Mouse (Mus musculus) 416B (cell line): Measurements from ENCODE around the gene Gp9.

Experiments used
- DNase-seq: peaks from one replicate; pipeline ENCODE4 v3.0.0; 2011; ENCODE audit warnings: low read depth

Gene Gp9

DNA sequence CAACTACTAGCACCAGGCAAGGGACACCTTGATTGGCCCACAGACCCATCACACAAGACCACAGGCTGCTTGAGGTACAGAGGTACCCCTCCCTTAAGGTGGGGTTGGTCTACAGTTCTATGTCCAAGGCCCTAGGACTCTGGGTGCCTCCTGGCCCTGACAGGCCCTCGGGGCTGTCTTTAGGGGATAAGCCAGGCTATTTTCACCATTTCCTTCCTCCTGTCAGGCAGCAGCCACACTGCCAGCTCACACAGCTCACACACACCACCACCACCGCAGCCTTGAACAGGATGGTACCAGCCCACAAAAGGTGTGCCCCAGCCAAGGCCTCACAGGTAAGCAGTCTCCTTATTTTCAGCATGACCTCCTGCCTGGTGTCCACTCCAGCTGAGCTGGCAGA is at the start of gene Gp9:
TSS of gene Gp9 (plus strand) at position 231 of the 400 bp plus-strand sequence.
- DNase-seq, result peak; percentile 79

DNA sequence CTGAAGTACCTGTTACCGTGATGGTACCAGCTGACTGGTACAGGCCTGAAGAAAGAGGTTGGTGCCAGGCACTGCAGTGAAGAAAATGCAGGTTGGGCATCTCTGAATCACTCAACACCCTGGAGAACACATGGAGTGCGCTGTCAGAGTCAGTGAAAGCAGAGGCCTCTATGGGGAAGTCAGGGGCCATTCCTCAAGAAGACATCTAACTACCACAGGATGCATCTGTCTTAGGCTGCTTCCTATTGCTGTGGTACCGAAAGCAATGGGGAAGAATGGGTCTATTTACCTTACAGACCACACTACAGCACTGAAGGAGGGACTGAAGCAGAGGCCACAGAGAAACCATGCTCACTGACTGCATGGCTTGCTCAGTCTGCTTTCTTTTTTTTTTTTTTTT is 49.8 kb upstream of the Gp9 start:
- DNase-seq, result peak; percentile 96

DNA sequence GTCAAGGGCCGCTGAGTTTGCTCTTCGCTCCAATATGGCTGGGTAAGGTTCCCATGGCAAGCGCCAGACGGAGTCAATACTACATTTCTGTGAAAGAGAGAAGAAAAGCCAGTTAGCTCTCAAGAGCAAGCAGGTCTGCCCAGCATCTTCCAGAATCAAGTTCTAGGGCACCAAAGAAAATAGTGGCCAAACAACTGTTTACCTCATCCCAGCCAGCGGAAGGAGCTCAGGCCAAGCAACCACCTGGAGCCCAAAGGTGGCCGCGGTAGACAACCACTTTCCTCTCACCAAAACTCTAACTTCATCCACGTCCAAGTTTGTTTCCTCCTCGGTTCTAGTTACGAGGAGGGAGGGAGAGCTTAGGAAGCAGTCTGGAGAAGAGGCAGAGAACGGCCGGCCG is 47.7 kb upstream of the Gp9 start:
- no peak for DNase-seq

DNA sequence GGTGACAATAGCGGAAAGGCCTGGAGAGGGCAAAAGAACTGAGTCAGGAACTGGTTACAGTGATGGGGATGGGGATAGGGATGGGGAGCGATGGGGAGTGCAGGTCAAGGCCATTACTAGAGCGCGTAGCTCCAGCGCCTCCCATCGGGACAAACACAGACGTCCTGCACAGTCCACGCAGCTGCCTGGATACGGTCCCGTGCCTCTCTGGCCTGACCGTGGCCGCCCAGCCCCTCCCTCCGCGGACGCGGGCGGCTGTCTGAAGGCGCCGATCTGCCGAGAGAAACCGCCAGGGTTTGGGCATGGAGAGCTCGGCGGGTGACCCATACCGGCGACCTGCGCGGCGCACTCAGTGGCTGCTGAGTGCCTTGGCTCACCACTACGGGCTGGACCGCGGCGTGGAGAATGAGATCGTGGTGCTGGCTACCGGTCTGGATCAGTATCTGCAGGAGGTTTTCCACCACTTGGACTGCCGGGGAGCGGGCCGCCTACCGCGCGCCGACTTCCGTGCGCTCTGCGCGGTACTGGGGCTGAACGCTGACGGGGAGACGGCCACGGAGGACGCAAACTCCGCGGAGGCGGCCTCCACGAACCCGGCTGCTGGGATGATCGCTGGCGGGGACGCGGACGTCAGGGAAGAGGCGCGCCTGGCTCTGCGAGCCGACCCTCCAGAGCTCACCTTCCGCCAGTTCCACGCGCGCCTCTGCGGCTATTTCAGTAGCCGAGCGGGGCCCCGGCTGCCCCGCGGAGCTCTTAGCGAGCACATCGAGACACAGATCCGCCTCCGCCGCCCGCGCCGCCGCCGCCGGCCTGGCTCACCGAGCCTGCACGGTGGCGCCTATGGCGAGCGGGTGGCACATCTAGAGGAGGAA is 47.0 kb upstream of the Gp9 start, which contains the start of gene Efcc1:
TSS of gene Efcc1 (plus strand) at position 279 of the 872 bp plus-strand sequence.
- peak; percentile 63 for DNase-seq

DNA sequence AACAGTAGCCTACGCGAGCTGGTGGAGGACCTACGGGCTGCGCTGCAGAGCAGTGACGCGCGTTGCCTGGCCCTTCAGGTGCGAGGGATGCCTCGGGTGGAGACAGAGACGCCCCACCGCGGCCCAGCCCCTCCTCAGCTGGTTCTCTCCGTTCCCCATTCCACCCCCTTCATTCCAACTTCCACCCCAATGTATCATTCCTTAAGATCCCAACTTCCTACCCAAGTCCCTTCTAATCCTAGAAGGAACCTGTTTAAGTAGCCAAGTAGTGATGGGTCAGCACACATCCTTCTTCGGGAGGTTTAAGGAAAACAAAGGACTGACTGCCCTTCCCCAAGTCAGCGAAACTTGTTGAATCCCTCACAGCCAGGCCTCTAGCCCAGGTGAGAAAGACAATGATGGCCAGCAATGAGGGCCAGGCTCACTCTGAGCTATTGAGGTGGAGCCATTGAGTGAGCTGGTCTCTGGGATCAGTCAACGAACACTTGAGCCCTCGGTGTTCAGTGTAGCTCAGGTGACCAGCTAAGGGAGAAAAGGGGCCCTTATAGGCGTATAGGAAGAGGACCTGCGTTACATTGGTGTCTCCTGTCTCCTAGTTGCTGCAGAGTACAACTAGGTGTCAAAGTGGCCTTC is 46.3 kb upstream of the Gp9 start:
- DNase-seq, result no peak

DNA sequence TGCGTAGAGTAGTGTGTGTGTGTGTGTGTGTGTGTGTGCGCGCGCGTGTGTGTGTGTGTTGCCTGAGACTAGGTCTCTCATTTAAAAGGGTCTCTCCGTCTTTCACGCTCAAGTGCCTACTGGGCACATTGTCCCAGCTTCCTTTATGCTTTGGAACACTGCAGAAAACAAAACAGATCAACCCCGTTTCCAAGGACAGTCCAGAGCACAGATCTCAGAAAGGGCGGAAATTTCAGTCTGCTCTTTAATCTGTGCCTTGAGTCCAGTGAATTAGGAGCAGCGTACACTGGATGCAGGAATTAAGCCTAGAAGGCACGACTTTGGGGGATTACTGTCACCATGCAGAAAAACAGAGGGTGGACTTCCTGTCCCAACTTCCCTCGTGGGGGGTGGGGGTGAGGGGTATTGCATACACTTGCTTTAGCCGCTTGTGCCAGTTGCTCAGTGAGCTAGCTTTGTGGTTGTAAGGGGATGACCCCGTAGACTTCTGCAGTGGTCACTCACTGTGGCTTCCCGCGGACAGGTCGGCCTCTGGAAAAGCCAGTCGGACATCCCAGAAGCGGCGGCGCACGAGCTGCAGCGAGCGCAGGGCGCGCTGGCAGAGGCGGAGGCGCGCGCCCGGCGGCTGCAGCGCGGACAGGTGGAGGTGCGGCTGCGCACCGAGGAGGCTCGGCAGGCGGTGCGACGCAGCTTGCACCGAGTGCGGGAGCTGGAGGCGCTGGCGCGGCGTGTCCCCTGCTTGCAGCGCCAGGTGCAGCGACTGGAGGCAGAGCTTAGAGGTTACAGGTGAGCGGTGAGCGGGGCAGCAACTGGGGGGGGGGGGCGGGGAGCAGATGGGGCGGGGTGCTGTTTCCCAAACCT is 45.5 kb upstream of the Gp9 start:
- DNase-seq, result no peak

DNA sequence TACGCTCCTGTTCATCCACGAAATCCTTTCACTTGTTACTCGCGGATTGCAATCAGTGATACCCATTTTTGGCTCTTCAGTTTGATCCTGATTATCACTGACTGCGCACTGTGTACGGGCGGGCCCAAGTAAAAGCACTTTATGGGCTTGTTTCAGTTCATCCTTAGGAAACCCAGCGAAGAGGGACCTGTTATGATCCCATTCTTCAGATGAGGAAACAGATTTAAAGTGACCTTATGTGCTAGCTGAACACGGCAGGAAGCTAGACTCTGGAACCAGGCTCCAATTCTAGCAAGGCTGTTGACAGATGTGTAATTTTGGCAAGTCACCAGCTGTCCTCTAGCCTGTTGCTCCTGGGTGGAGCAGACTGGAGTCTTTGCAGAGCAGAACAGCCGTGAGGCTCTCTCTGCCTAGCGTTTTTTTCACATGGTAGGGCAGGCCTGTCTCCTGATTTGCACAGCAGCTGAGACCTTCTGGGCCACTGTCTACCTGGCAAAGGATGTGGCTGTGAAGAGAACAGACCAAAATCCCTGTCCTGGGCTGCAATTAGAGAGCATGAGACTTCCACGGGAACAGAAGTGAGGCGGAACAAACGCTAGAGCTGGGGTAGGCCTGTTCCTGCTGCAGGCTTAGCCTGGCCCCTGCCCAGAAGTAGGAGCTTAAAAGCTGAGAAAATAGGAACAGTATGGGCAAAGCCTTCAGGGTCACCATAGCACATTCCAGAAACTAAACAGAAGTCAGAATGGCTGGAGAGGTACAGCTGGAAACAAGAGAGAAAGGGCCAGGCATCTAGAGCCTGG is 44.5 kb upstream of the Gp9 start:
- DNase-seq, result no peak

DNA sequence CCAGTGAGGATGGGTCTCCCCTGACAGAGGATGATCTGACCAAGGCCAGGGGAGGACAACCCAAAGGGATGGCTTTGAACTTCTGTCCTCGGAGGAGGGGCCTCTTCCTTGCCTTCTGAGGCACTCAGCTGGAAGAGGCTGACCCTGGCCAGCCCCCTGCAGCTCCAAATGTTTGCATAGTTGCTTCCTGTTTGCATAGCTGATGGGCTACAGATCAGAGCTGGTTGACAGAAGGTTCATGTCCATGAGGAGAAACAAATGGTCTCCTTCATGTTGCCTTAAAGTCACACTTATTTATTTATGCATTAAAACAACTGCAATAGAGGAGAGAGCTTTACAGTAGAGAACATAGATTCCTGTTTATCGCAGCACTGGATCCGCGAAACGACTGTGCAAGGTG is 43.7 kb upstream of the Gp9 start:
- DNase-seq, result no peak

DNA sequence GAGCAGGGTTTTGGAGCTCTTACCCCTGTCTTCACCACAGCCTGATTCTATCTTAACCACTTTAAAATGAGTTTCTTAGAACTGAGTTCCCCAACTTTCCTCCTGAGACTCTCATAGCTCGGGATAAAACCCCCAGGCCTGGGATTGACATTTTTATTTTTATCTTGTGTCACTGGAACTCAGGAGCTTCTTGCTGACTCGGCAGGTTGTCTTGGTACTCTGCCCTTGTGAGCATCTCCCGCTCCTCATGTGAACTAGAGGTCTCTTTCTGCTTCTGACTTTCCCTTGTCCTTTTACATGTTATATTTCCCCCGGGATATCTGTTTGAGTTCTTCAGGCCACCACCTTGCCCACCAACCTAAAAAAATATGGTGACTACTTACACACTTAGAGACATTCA is 40.9 kb upstream of the Gp9 start:
- no peak for DNase-seq

DNA sequence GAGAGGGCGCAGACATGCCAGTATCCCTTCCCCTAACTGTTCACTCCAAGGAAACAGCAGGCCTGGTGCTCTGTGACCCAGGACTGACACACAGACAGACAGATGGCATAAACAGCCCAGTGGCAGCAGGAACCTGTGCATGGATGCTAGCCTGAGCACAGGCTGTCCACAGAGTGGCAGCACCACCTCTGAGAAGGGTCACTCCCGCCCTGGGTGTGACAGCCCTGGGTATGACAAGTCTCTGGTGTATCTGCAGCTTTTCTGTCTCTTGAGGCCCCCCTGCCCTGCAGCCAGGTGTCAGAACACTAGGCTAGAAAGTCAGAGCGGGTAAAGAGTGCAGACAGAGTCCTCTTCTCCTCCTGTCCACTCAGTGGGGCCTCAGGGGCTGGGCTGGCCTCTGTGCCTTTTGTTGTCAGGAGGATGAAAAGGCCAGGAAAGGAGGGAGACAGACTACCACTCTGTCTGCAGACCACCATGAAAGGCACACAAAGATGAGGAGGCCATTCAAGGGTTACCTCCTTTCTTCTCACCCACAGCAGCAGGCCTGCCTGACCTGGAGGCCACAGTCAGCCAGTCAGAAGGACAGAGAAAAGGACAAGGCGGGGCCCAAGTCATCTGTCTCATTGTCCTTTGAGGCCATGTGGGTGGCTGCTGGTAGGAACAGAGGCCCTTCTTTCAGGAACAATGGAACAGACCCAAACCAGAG is 39.8 kb upstream of the Gp9 start:
- peak; percentile 44 for DNase-seq

DNA sequence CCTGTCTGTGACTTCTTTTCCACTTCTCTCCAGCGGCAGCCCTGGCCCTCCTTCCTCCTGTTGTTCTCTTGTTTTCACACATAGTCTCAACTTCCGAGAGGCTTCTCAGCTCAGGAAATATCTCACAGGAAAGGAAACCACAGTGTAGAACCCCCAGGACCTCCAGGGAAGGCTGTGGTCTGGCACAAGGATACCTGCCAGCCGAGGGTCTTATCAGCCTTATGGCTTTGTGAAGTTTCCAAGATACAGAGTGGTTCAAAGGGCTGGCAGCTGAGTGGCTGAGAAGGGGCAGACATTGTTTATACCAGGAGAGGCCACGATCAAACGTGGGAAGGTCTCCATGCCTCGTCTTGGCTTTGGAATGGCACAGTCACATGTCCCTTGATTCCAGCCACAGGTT is 38.0 kb upstream of the Gp9 start:
- DNase-seq, result peak; percentile 75

DNA sequence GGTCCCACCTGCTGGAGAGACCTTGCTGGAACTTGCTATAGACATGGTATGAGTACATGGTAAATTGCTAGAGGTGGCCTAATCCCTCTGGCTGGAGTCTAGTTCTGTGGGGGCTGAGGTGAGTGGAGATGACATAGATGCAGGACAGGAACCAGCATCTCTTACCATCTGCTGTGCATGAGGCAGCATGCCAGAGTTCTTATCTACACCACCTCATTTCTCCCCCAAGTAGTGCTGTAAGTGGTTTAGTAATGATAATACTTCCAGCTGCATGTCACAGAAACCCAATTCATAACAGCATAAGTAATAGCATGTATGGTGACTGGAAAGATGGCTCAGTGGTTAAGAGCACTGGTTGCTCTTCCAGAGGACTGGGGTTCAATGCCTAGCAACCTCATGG is 37.4 kb upstream of the Gp9 start:
- peak; percentile 93 for DNase-seq

DNA sequence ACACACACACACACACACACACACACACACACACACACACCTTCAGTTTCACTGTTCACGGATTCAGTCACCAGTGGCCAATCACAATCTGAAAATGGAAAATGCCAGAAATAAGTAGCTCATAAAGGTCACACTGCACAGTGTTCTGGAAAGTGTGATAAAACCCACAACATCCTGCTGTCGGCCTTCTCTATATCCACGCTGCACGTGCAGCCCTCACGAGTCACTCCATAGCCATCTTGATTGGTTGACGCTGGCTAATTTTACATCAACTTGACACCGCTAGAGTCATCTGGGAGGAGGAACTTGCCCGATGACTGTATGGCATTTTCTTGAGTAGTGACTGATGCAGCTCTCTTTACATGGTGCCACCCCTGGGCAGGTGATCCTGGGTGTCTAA is 35.9 kb upstream of the Gp9 start:
- DNase-seq, result peak; percentile 90

DNA sequence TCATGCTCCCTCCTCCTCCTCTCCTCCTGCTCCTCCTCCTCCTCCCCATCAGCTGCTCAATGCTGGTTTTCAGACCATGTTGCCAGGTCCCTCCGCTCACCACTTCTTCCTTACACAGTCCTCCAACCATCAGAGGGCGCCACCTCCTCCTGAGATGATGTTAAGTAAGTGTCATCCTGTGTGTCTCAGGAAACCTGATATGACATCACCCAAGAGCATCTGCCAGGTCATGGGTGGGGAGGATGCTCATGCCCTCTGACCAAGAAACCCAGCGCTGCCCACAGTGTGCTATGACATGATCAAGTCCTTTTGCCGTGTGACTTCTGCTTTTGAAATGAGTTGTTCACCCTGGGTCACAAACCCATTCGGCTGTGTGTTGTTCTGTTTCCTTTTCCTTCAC is 35.1 kb upstream of the Gp9 start:
- peak; percentile 61 for DNase-seq

DNA sequence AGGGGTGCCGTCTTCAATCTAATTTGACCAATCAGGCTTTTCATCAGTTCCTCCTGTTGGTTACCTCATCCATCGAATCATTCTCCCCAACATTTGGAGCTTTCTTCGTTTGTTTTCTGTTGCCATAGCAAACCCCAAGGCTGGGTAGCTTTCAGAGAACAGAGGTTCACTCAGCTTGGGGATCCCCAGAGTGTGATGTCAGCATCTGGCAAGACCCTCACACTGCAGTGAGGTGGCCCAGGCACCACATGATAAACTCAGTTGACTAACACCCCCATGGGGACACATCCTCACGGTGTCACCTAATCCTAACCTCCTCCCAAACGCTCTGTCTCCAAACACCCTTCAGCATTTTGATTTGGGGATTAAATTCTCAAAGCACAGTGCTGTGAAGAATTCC is 34.6 kb upstream of the Gp9 start:
- no peak for DNase-seq

DNA sequence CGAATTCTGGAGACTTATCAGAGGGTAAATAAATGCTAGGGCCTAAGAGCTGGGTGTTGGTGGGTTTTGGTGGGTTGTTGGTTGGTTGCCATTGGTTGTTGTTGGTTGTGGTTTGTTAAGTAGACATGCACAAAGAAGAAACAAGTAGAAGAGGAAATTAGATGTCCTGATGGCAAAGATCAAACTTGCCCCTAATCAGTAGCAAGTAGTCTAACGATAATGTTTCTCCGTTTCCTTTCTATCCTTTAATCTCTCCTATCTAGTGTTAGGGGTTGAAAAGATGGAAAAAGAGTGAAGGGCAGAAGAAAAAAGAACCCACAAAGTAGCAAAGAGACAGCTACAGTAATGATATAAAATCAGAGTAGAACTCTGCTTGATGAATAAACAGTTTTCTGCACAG is 33.2 kb upstream of the Gp9 start:
- no peak for DNase-seq

DNA sequence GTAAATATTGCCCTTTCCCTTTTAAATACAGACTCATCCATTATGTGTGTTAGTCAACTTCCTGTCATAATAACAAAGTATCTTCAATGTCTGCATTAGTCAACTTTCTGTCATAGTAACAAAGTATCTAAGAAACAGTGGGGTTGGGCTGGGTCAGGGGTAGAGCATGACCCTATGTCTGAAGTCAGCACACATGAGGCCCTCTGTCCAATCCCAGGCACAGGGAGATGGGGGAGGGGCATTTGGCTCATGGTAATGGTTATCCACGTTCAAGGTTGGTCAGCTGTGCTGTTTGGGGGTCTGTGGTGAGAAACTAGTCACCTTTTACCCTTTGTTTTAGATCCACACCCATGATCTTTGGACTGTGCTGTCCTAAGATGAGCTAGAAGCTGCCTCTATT is 32.6 kb upstream of the Gp9 start:
- DNase-seq, result peak; percentile 44

DNA sequence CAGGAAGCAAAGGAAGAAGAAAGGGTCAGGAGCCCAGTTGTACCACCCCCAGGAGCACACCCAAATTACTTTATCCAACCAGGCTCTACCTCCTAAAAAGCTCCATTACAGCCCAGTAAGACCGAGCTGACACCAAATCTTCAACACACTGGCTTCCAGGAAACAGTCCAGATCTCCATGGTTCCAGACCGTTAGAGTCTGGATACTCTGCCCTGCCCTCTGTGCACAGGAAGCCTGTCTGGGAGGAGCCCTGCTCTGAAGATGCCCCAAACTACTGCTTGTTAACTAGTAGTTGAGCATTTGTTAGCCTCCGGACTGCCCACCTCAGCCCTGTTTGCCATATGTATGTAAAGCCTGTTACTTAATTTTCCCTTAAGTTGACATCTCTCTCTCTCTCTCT is 31.8 kb upstream of the Gp9 start:
- no peak for DNase-seq

DNA sequence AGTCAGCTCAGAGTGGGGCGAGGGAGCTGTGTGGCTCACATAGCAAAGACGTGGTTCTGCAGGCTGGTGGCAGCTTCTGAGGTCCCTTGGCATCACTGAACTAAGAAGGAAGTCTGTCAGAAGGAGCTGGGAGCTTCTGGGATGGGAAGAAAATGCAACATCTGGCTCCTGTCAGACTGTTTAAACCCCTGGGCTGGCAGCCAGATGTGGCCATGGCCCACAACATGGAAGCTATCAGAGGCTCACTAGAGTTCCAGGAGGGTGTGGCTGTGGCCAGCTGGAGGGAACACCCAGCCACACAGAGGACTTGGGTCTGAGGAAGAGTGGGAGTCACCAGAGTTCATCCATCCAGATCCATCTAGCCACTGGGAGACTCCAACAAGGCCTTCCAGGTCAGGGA is 31.0 kb upstream of the Gp9 start:
- no peak for DNase-seq

DNA sequence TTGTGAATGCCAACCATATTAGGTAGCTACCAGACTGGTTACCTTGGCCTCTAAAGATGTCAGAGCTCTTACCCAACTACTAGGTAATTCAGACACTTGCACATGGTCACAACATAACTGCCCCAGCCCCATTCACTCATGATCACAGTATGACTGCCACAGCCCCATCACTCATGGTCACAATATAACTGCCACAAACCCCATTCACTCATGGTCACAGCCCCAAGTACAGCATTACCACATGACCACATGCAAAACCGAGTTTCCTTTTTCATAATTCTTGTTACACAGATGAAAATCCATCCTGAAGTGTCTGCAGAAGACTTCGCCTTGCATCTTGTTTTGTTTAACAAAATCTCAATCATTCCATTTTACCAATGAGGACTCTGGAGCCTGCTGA is 29.8 kb upstream of the Gp9 start:
- DNase-seq, result peak; percentile 72

DNA sequence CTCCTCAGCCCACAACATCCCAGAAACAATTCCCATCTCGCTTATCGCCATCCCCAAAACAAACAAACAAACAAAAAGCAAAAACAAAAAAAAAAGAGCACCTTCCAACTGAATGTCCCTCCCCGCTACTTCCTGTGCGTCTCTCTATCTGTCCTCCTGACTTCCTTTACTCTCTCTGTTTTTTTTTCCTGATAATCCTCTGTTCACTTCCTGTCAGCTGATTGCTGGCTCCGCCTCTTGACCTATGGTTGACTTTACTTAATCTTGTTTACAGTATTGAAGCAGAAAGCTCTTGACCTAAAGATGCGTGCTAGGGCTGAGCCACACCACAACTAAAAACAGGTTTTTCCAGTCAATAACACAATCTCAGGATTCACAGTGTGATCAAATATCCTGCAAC is 29.3 kb upstream of the Gp9 start:
- peak; percentile 59 for DNase-seq
